Mouse (Mus musculus) lung, postnatal 36 days (tissue): ENCODE results near the gene Nt5c2.
A peak's percentile ranks its signal among the peaks of the same experiment; 100 is the strongest.
"Not testable (repeated sequence)": the region's sequence is repeated elsewhere in the genome, so short reads cannot be mapped to it uniquely, and the experiment has no call there.

ENCODE experiments used
- DNase-seq: peaks from one replicate; pipeline ENCODE4 v3.0.0; 2022; ENCODE audit warnings: mixed read lengths

The Nt5c2 gene

GRCm38 (mm10) chr19:46984726-46985622, 30.0 kb downstream of the Nt5c2 start:
- DNase-seq: peak; percentile 70

GRCm38 (mm10) chr19:46983966-46984380, 31.0 kb downstream of the Nt5c2 start:
- DNase-seq: no peak

GRCm38 (mm10) chr19:46983352-46983965, 31.5 kb downstream of the Nt5c2 start:
- DNase-seq: no peak

GRCm38 (mm10) chr19:46981462-46981861, 33.5 kb downstream of the Nt5c2 start:
- DNase-seq: no peak

GRCm38 (mm10) chr19:46979781-46980105, 35.2 kb downstream of the Nt5c2 start:
- no peak for DNase-seq

- DNase-seq: no peak
These were observed 35.8 kb downstream of the Nt5c2 start for GRCm38 (mm10) chr19:46978920-46979780.

- DNase-seq: not testable (repeated sequence)
These were observed 36.9 kb downstream of the Nt5c2 start for GRCm38 (mm10) chr19:46978069-46978468.

- no peak for DNase-seq
These were observed 37.5 kb downstream of the Nt5c2 start for GRCm38 (mm10) chr19:46977460-46977859.

- no peak for DNase-seq
These were observed 38.2 kb downstream of the Nt5c2 start for GRCm38 (mm10) chr19:46976743-46977142.

- no peak for DNase-seq
These were observed 39.0 kb downstream of the Nt5c2 start for GRCm38 (mm10) chr19:46975997-46976396.

GRCm38 (mm10) chr19:46975565-46975964, 39.4 kb downstream of the Nt5c2 start:
- DNase-seq: peak; percentile 67

- no peak for DNase-seq
These were observed 42.8 kb downstream of the Nt5c2 start for GRCm38 (mm10) chr19:46972159-46972558.

GRCm38 (mm10) chr19:46971712-46972111, 43.2 kb downstream of the Nt5c2 start:
- DNase-seq: no peak

GRCm38 (mm10) chr19:46971051-46971689, 43.8 kb downstream of the Nt5c2 start:
- no peak for DNase-seq

- peak; percentile 63 for DNase-seq
These were observed 44.7 kb downstream of the Nt5c2 start for GRCm38 (mm10) chr19:46970121-46970729.

- DNase-seq: peak; percentile 75
These were observed 45.5 kb downstream of the Nt5c2 start for GRCm38 (mm10) chr19:46969286-46969985.

- DNase-seq: no peak
These were observed 46.1 kb downstream of the Nt5c2 start for GRCm38 (mm10) chr19:46968833-46969232.

GRCm38 (mm10) chr19:46967861-46968260, 47.1 kb downstream of the Nt5c2 start:
- no peak for DNase-seq

- DNase-seq: no peak
These were observed 48.6 kb downstream of the Nt5c2 start for GRCm38 (mm10) chr19:46966330-46966729.

- no peak for DNase-seq
These were observed 49.5 kb downstream of the Nt5c2 start for GRCm38 (mm10) chr19:46965496-46965895.

- DNase-seq: no peak
These were observed 50.6 kb downstream of the Nt5c2 start for GRCm38 (mm10) chr19:46964353-46964752.

GRCm38 (mm10) chr19:46963440-46963839, 51.5 kb downstream of the Nt5c2 start:
- DNase-seq: no peak
